Mouse (Mus musculus) induced T-regulatory cell, adult 2 months (primary cell): Measurements from ENCODE around the gene Sstr5.
A peak's percentile ranks its signal among the peaks of the same experiment; 100 is the strongest.

Experiments used
- DNase-seq: peaks from one replicate; pipeline ENCODE4 v3.0.0-alpha.2; 2012; ENCODE audit warnings: low read depth

The Sstr5 gene

GRCm38 (mm10) chr17:25474330-25475077, 22.6 kb downstream of the Sstr5 start:
- DNase-seq: peak; percentile 88

GRCm38 (mm10) chr17:25472044-25472443, 25.0 kb downstream of the Sstr5 start:
- DNase-seq: no peak

- no peak for DNase-seq
These were observed 25.7 kb downstream of the Sstr5 start for GRCm38 (mm10) chr17:25471418-25471817.

GRCm38 (mm10) chr17:25469798-25470197, 27.3 kb downstream of the Sstr5 start:
- DNase-seq: peak; percentile 33

GRCm38 (mm10) chr17:25468301-25468700, 28.8 kb downstream of the Sstr5 start:
- no peak for DNase-seq

- DNase-seq: no peak
These were observed 29.3 kb downstream of the Sstr5 start for GRCm38 (mm10) chr17:25467781-25468180.

- no peak for DNase-seq
These were observed 30.8 kb downstream of the Sstr5 start for GRCm38 (mm10) chr17:25466257-25466656.

GRCm38 (mm10) chr17:25464091-25464490, 33.0 kb downstream of the Sstr5 start:
- DNase-seq: no peak

- no peak for DNase-seq
These were observed 33.7 kb downstream of the Sstr5 start for GRCm38 (mm10) chr17:25463326-25463945.

- DNase-seq: no peak
These were observed 34.7 kb downstream of the Sstr5 start for GRCm38 (mm10) chr17:25462236-25462875.

- no peak for DNase-seq
These were observed 40.5 kb downstream of the Sstr5 start for GRCm38 (mm10) chr17:25456540-25456939.

GRCm38 (mm10) chr17:25454272-25454671, 42.8 kb downstream of the Sstr5 start, which contains the start of gene Tekt4:
Gene Tekt4, plus strand, starts transcription at chr17:25454615.
- DNase-seq: no peak

GRCm38 (mm10) chr17:25452246-25452965, 44.7 kb downstream of the Sstr5 start:
- no peak for DNase-seq

- no peak for DNase-seq
These were observed 46.8 kb downstream of the Sstr5 start for GRCm38 (mm10) chr17:25450329-25450728.

GRCm38 (mm10) chr17:25447865-25448264, 49.2 kb downstream of the Sstr5 start:
- no peak for DNase-seq

- no peak for DNase-seq
These were observed 51.2 kb downstream of the Sstr5 start for GRCm38 (mm10) chr17:25445841-25446240.

- DNase-seq: no peak
These were observed 52.0 kb downstream of the Sstr5 start for GRCm38 (mm10) chr17:25445074-25445473.

- DNase-seq: no peak
These were observed 54.2 kb downstream of the Sstr5 start for GRCm38 (mm10) chr17:25442889-25443288.

- no peak for DNase-seq
These were observed 55.7 kb downstream of the Sstr5 start for GRCm38 (mm10) chr17:25441417-25441816.
